Mouse (Mus musculus) ovary, postnatal 36 days (tissue): ENCODE measurements around the gene Endov.

Experiments
- DNase-seq: peaks from one replicate; pipeline ENCODE4 v3.0.0; 2022; ENCODE audit warnings: low spot score, mixed read lengths

The Endov gene

DNA sequence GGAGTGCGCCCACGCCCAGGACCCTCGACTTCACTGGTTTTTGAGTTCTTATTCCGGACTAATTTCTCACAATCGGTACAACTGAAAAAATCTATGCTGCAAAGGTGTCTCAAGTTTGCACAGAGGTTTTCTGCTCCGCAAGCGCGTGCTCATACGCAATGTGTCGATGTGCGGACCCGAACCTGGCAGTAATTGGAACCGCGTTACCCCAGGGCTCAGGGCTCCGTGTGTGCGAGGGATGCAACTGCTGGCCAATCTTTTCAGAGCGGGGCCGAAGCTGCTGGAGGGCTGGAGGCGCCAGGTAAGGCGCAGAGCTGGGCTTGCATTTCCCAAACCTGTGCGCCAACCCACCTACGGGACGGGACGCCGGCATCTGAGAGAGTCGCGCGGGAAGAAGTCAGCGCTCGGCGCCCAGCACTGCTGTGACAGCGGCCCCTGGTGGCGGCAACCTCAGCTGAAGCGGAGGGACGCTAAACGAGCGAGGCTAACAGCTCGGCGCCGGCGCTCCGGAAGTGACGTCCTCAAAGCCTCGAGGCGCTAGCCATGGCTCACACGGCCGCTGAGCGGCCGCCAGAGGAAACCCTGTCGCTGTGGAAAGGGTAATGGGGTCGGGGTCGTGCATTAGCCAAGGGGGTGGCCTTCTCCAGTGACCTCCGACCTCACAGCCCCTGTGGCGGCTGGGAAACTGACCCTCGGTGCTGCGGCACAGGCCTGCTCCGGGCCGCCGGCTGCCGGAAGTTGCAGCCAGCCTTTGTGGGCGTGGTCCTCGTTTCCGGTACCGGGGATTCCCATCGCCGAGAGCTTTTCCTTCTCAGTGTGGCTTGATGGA, at the start of gene Endov:
Endov (plus strand) TSS at position 487 of the 829 bp plus-strand sequence.
- DNase-seq, result peak; percentile 98

DNA sequence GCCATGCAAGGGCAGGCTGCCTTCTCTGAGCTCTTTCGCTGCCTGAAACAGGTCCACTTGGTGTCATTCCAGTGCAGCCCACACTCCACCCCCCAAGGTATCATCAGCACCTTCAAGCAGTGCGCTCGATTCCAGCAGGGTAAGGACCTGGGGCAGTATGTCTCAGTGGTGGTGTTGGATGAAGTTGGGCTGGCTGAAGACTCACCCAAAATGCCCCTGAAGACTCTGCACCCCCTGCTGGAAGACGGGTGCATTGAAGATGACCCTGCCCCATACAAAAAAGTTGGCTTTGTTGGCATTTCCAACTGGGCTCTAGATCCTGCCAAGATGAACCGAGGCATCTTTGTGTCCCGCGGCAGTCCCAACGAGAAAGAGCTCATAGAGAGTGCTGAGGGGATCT, 48.9 kb upstream of the Endov start:
- DNase-seq, result no peak

DNA sequence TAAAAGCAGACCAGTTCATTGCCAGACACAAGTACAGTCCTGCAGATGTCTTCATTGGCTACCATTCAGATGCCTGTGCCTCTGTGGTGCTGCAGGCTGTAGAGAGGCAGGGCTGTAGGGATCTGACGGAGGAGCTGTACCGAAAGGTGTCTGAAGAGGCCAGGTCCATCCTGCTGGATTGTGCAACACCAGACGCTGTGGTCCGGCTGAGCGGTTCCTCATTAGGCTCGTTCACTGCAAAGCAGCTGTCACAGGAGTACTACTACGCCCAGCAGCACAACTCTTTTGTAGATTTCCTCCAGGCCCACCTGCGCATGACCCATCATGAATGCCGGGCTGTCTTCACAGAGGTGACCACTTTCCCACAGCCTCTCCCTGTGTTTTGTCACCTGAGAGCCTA, 47.7 kb upstream of the Endov start:
- no peak for DNase-seq

DNA sequence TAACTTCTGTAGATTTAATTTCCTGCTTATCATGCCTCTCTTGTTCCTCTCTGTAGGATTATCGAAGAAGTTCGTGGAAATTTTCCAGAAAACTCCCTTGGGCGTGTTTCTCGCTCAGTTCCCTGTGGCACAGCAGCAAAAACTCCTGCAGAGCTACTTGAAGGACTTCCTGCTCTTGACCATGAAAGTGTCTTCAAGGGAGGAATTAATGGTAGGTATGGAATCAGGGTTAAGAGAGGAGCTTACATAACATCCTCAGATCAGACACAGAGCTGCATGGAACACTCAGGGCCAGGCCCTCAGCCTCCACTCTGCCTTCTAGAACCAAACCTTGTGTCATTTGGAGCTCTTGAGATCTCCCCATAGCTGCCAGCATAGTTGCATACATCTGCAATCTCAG, 35.0 kb upstream of the Endov start:
- DNase-seq, result no peak

DNA sequence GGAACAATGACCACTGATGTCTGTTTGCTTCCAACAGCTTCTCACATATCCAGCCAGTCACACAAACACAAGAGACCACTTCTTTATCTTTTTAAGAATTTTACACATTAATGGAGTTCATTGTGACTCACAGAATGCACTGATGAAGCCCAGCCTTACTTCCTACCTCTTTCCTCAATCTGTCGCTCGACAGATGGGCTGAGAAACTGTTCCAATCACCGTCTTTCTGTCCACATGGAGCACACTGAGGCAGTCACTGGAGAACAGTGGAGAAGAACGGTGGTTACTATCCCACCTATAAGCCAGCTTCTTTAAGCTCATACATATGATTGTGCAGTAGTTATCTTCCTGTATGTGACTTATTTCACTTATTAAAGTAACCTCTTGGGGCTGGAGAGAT, 13.3 kb upstream of the Endov start:
- no peak for DNase-seq

DNA sequence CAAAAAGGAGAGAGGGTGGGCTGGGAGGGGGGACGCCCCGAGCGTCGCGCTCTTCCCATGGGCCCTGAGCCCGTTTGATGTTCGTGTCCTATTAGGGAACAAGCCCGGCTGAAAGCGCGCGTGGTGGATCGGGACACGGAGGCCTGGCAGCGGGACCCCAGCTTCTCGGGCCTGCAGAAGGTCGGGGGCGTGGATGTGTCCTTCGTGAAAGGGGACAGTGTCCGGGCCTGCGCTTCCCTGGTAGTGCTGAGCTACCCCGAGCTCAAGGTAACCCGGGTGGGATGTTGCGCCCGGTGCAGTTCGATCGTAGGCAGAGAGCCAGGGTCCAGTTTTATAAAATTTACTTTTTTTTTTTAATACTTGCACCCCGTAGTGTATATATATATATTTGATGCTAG, 542 bp downstream of the Endov start:
- no peak for DNase-seq

DNA sequence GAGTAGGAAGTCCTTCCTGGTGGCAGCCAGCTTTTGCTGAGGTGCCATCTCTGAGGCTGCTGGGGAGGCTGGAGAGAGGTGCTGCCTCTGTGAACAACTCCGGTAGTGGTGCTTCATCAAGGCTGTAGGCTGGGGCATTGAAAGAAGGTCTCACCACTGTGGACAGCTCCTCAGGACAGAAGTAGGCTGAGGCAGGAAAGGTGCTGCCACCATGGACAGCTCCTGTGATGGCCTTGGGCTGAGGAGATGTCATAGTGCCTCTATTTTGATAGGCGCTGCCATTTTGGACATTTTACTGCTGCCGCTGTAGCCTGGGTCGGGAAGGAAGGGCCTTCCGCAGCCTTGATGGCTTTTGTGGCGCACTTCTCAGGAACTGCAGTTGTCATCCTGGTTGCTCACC, 1.7 kb downstream of the Endov start:
- DNase-seq, result no peak

DNA sequence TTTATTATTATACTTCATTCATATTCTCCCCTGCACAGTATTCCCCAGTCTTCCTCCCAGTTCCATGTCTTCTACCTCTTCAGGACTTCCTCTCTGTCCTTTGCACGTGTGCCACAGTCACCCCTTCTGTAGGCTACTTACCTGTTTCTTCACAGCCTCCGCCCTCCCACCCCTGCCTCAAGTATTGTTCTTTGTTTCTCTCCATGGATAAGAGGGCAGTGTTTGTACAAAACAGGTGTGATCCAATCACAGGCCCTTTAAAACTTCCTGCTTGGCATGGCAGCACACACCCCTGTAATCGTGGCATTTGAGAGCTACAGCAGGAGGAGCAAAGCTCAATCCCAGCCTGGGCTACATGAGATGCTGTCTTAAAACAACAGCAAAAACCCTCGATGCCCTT, 2.4 kb downstream of the Endov start:
- no peak for DNase-seq

DNA sequence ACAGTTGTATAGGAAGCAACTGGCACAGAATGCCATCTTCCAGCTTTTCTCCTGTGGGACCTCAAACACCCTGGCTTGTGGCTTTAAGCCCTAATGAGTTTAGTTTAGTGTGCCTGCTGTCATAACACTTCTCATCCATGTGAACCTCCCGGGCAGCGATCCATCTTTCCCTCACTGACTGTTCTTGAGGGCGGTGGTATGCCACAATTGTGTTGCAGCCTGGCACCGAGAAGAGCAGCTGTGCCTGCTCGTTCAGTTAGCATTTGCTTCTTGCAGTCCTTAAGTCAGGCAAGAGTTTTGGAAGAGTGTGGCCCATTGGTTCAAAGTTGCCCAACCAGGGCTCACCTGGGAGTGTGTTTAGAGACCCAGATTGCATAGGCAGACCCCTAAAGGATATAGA, 5.0 kb downstream of the Endov start:
- no peak for DNase-seq

DNA sequence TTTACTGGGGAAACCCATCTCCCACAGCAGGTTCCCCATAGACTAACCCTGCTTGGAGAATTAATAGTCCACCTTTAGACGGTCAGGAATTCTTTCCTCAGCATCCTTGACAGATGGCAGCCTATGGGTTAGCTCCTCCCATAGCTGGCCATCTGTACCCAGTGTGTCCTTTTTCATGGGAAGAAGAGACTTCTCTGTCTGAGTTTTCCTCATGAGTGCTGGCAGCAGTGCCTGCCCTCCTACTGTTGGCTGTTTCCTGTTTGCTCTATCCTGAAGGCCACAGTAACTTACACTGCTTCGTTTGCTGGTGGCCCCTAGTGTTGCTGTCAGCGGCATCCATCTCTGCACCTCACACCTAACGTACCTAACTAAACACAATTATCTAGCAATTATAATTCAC, 6.3 kb downstream of the Endov start:
- DNase-seq, result no peak

DNA sequence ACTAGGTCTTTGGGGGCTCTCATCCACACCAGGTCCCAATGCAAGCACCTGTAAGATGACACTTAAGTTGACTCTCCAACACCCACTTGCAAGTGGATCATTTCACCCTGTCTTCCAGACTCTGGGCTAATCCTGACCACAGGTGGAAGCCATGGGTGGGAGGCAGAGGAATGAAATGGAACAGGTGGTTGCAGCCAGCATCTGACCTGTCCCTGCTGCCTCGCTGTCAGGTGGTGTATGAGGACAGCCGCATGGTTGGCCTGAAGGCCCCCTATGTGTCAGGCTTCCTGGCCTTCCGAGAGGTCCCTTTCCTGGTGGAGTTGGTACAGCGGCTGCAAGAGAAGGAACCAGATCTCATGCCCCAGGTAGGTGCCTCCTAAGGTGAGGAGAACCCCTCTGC, 8.2 kb downstream of the Endov start:
- DNase-seq, result no peak

DNA sequence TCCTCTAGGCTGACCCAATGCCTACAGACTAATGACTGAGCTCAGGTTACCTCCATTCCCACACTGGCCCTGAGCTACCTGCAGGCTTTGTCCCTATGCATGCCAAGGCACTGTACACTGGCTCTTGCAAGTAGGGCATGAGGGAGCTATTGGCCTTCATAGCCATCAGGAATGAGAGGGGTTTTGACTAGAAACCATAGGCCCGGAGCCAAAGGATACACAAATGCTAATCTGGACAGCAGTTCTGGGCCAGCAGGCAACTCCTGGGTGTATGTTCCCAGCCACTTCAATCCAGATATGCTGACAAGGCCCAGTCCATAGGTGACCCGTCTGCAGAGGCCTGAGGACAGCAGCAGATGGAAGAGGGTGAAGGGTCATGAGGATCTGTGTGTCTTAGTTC, 8.9 kb downstream of the Endov start:
- DNase-seq, result no peak

DNA sequence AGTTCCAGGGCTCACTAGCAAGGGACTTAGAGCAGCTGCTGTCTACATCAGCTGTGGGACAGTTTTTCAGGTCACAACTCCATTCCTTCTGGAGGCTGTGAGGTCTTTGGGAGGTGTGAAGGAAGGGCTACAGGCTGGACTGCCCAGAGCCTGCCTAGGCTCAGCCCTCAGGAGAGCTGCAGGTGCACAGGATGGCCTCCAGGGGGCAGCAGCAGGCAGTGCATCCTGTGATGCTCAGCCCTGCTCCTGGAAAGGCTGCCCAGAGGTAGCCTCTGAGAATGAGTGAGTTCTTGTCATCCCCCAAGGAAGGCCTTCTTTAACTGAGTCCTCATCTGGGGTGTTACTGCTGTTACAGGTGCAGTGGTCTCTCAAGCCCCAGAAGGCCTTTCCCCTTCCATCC, 12.5 kb downstream of the Endov start:
- peak; percentile 70 for DNase-seq

DNA sequence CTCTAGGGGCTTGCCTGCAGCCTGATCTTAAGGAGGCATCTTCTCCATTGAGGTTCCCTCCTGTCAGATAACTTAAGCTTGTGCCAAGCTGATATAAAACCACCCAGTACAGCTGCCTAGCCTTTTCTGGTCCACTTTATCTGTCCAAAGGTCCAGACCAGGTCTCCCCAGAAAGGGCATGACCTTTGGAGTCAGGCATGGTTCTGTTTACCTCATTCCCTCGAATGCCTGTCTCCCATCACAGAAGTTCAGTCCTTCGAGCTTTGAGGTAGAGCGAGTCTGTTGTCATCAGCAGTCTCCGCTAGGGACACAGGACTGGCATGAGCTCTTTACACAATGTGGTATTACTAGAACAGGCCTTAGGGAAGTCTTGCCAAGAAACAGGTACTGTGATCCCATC, 15.2 kb downstream of the Endov start:
- no peak for DNase-seq

DNA sequence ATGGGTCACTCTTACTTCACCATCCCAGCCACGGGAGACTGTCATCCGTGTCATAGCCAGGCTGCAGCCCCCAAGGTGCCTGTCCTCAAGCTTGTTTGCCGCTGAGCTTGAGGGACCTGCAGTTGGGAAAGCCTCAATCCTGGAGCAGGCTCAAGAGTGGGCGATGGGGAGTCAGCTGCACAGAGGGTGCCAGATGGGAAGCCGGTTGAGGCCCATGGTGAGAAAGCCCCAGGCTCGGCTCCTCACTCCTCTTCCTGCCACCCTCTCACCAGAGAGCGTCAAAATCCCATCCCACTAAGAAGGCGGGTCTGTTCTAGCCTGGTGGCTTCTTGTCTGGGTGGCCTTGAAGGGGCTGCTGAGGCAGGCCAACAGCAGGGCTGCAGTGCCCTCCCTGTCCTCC, 16.6 kb downstream of the Endov start:
- no peak for DNase-seq

DNA sequence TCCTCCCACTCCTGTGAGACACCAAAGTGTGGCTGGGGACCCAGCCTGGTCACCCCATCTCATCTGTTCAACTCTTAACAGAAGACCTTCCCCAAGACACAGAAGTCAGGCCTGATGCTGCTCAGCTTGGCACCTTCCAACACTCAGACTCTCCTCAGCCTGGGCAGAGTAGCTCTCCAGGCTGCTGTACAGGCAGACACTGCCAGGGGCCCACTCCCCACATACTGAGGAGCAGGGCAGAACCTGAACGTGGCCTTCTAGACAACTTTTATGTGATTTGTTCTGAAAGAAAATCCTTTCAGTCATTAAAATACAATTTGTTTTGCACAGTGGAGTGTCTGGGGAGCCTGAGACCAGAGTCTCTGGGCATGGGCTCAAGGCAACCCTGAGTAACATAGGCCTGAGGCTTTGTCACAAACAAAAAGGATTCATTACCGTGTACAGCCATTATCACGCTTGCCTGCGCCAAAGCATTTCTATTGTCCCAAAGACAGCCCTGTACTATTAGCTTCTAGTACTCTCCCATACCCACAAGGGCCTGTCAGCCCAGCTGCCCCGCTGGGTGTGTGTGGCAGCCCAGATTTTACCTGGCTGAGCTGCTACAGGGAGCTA, 18.1 kb downstream of the Endov start:
- DNase-seq, result no peak

DNA sequence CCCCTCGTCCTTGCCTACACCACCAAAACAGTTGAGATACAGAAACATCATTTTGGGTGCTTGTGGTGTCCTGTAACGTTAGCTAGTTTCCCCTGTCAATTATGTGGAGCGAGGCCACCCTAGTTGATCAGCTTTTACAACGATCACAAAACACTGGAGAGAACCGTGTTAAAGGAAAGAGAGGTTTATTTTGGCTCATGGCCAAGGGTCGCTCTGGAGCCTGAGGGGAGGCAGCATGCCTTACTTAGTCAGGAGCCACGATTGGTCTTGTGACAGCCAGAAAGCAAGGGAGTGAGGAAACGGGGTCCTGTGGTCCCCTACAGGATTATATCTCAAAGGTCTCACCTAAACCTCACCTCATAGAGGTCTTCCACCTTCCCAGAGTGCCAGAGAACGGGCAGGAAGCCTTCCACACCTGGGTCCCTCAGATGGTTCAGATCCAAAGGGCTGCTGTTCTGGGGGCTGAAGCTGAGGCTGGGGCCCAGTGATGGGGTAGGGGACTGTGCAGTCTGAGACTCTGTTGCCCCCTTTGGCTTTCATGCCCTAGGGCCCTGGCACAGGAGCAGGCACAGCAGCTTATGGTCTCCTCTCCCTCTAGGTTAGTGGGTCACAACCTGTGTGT, 22.0 kb downstream of the Endov start:
- DNase-seq, result no peak

DNA sequence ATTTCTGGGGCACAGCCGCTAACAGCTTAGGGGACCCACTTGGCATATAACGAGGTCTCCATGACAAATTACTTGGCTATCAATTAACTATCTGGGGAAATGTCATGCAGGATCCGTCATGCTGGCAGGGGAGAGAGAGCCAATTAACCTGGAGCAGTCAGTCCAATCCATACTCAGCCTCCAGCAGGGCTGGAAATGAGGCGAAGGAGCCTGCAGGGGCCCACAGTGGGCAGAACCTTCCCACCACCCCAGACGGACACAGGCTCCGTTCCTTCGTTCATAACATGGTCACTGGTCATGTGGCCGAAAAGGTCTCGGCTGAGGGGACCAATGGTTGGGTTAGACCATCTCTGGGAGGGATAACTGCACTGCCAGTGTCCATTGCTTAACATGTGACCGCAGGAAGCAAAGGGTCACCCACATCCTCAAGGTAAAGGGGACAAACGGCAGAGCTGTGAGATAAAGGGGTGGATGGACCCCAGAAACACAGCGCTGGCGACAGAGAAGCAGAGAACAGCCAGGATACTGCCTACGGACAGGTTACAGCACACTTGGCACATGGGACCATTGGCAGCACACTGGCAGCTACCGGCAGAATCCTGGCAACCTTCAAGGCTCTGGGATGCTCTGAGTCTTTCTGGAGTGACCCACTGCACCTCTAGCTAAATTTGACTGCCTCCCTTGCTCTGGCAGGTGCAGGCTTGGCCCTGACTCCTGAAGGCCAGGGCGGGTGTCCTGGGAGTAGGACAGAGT, 23.1 kb downstream of the Endov start:
- no peak for DNase-seq

DNA sequence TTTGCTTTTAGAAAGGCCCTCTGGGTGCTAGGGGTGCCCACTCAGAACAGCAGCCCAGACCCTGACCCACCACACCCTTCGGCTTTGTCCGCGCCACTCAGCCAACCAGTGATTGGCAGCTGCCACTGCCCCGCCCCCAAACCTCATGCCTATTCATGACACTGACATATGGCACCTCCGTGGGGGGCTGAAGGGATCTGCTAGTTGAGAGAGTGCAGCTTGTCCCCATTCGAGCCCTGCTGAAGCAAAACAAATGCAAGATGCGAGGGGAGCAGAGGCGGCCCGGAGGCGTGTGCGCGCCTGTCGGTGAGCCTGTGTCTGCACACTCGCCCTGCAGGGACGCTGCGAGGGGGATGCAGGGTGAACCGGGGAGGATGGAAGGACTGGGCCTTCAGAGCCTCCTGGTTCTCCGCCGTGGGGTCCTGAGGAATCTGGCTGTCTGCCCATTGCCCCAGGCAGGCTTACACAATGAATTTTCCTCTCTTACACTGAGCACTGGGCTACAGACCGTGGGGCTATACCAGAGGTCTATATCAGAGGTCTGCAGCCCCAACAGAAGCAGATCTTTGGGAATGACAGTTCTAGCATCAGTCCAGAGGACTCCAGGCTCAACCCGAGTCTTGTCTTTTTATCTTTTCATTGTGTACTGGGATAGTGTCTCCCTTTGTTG, 24.0 kb downstream of the Endov start:
- DNase-seq, result no peak

DNA sequence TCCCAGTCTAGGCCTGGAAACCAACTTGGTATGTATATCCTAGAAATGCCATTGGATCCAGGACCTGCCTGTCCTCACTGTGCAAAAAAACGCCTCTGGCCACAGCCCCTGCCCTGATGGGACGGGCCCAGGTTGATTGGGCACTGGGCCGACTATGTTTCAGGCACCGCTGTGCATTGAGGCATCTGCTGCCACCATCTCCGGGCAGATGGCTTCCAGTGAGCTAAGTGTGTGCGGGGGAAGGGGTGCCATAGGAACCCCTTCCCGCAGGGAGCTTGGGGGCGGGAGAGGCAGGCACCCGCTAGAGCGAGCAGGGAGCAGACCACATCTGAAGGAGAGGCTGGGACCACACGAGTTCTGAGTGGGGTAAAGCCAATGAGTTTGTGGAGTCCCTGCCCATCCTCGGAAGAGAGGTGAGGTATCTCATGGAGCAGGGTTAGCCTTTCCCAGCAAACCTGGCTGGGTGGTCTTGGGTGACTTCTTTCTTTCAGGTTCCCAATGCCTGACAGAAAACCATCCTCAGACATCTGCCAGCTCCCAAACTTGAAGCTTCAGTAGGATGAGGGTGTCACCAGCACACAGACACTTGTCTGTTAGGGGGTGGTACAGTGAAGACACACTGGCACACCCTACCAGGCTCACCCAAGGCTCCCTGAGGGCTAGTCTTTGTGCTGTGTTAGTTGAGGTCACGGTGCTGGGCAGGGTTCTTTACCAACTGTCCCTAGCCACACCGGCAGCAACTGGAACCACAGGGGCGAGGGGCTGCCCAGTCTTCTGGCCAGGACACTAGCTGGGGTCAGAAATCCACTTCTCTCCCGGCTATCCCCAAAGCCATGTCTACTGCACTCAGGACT, 24.9 kb downstream of the Endov start:
- no peak for DNase-seq

DNA sequence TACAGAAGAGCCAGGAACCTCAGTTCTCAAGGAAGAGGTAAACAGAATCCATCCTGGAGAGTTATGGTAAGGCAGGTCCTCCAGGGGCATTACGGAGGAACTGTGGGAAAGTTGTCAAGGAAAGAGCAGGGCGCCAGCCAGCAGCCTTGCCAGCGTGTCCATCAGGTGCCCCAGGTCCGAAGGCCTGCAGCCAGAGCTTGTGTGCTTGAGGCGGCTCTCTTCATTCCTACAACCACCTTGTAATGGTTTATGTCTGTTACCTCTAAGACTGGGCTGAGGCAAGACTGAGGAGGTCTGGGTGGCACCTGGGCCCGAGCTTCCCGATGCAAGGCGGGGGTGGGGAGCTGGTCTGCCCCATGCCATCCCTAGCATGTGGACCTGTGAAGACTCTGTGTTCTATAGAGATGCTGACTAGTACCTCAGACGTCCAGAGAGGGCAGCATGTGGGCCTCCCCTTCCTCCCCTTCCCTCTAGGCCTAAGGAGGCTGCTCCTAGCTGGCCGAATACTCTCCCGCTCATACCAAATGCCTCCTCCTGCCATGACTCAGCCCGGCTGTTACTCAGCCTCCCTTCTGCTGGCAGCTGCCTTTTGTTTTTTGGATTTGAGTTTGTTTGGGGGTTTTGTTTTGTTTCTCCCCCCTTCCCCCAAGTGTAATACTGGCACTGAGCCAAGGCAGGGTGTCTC, 25.7 kb downstream of the Endov start:
- DNase-seq, result no peak
